Mouse (Mus musculus) effector memory CD4-positive, alpha-beta T cell, adult 5 months (primary cell): ENCODE data around the gene Srrm3. TPM values are rescaled to one million over a fixed set of nuclear protein-coding genes. Genes with fewer than 3 reads are reported as not detected.

Experiments
- polyA plus RNA-seq: library from polyadenylated mRNA; unstranded; fragments of 100-300 nt; shearing (Covaris generic); gene quantifications from one replicate; pipeline ENCODE4 v1.2.1, GENCODE M21; 2017

Srrm3 gene
- polyA plus RNA-seq, result not detected

DNA sequence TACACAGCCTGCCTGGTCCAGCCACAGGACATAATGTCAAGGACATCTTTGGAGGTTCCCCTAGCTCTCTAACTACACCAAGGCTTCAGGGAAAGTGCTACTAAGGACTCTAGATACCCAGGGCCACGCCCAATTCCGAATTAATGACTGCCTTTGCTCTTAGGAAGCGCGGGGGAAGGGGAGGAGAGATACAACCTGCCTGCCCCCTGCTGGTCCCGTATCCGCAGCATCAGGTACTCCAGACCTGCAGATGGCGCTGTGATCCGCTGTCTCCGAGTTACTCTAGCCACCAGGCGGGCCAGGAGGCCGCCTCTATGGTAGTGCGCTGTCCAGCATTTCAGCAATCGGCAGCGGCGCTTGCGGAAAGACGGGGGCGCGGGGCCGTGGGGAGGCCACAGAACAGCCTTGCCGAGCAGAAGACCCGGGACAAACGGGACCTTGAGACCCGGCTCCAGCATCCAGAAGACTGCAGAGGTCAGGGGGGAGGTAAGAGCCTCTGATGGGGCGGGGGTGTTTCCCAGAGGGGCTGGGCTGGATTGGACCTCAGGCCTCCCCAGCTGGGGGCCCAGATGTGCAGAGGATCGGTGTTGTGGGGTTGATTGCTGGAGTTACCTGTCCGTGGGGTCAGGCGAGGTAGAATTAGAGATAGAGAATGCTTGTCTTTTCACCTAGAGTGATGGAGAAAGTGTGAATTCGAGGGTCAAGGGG lies at the start of gene Srrm3:
Gene Srrm3, plus strand, starts transcription at position 336 of the 708 bp plus-strand sequence.

DNA sequence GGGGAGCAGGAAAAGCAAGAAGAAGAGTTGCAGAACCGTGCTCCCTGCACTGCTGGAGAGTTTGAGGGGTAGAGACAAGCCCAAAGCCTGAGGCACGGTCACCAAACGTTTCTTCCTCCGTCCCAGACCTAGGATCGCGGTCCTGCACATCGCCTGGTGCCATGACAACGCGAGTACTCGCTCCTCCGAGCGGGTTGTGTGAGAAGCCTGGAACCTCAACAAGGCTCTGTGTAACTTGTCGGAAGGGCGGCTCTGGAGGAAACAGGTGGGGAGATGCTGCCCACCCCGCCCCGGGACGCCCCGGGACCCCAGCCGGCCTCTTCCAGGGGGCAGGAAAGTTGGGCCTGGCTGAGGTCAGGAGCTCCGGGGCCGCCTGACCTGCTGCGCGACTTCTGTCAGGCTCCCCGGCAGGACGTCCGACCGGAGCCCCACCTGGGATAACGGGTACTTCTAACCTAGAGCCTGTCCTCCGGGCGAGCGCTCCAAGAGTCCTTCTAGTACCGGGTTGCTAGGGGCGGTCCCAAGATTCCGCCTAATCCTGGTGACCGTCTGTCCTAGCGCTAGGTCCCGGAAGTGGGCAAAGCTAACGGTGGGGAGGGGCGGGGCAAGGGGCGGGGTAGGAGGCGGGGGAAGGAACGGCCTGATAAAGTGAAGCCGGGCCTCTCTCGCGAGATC lies 28.8 kb upstream of the Srrm3 start, which contains the start of gene Styxl1:
Gene Styxl1, minus strand, starts transcription at position 590 of the 675 bp plus-strand sequence.

GRCm38 (mm10) chr5:135778471-135779445 lies 27.9 kb upstream of the Srrm3 start, which contains the start of gene Mdh2:
Gene Mdh2, plus strand, starts transcription at chr5:135778480.

GRCm38 (mm10) chr5:135887675-135888102 lies 81.0 kb downstream of the Srrm3 start, which contains the start of gene Hspb1:
Gene Hspb1, plus strand, starts transcription at chr5:135887919.

Other genes starting within 250 kb of the Srrm3 start
- gene Ccl26, start 243.3 kb upstream of the Srrm3 start, polyA plus RNA-seq, result not detected
- not detected for gene Ccl24, start 233.8 kb upstream of the Srrm3 start, polyA plus RNA-seq
- gene Rhbdd2, start 174.3 kb upstream of the Srrm3 start, polyA plus RNA-seq, result 24.2 TPM
- 309 TPM for gene Por, start 136.9 kb upstream of the Srrm3 start, polyA plus RNA-seq
- gene Tmem120a, start 62.4 kb upstream of the Srrm3 start, polyA plus RNA-seq, result 92.9 TPM
- gene Styxl1, start 28.5 kb upstream of the Srrm3 start, polyA plus RNA-seq, result not detected
- 366 TPM for gene Mdh2, start 28.4 kb upstream of the Srrm3 start, polyA plus RNA-seq
- 6.1 TPM for gene Hspb1, start 81.0 kb downstream of the Srrm3 start, polyA plus RNA-seq
- gene Ywhag, start 127.7 kb downstream of the Srrm3 start, polyA plus RNA-seq, result 63.7 TPM
- not detected for gene Ssc4d, start 167.6 kb downstream of the Srrm3 start, polyA plus RNA-seq
- not detected for gene Zp3, start 173.2 kb downstream of the Srrm3 start, polyA plus RNA-seq
- gene Dtx2, start 187.9 kb downstream of the Srrm3 start, polyA plus RNA-seq, result 23.4 TPM
- gene Upk3b, start 231.6 kb downstream of the Srrm3 start, polyA plus RNA-seq, result not detected
- gene Upk3bl, start 247.6 kb downstream of the Srrm3 start, polyA plus RNA-seq, result not detected